Mouse (Mus musculus) midbrain, embryonic 12.5 days (tissue): ENCODE results near the gene Ctnna3. TPM values are rescaled to one million over a fixed set of nuclear protein-coding genes. Genes with fewer than 3 reads are reported as not detected.
"Not testable (repeated sequence)": the region's sequence is repeated elsewhere in the genome, so short reads cannot be mapped to it uniquely, and the experiment has no call there.

Experiments
- ATAC-seq: fragments of 200-750 bp; cut with Nextera tagmentation; 2 replicates; pipeline ENCODE4 v1.8.0; 2017; ENCODE audit warnings: low read depth, moderate TSS enrichment, moderate library complexity; ENCODE audit not compliant: low FRiP score
- H3K27ac ChIP-seq: fragments of 300-500 bp; sonication (generic); replicated peaks from 2 replicates; pipeline ENCODE4 v1.5.1; 2016; ENCODE audit warnings: mild to moderate bottlenecking
- H3K27me3 ChIP-seq: fragments of 300-500 bp; sonication (generic); 2 replicates; pipeline ENCODE4 v1.6.1; 2016; ENCODE audit warnings: mild to moderate bottlenecking
- H3K36me3 ChIP-seq: fragments of 300-500 bp; sonication (generic); 2 replicates; pipeline ENCODE4 v1.6.1; 2016
- H3K4me1 ChIP-seq: fragments of 300-500 bp; sonication (generic); 2 replicates; pipeline ENCODE4 v1.6.1; 2016
- H3K4me2 ChIP-seq: fragments of 300-500 bp; sonication (generic); replicated peaks from 2 replicates; pipeline ENCODE4 v1.6.1; 2016; ENCODE audit warnings: mild to moderate bottlenecking, moderate library complexity
- H3K4me3 ChIP-seq: fragments of 300-500 bp; sonication (generic); 2 replicates; pipeline ENCODE4 v1.5.1; 2016; ENCODE audit warnings: mild to moderate bottlenecking
- H3K9ac ChIP-seq: fragments of 300-500 bp; sonication (generic); replicated peaks from 2 replicates; pipeline ENCODE4 v1.6.1; 2016; ENCODE audit warnings: mild to moderate bottlenecking, moderate library complexity
- H3K9me3 ChIP-seq: fragments of 300-500 bp; sonication (generic); 2 replicates; pipeline ENCODE4 v1.6.1; 2016; ENCODE audit warnings: mild to moderate bottlenecking
- WGBS: fragments of 180-500 bp; shearing (Covaris S2); methylation state at CpG from one replicate; pipeline ENCODE4 v1.1.7; 2016; 5-methylcytosine and 5-hydroxymethylcytosine counted together
- polyA plus RNA-seq: library from polyadenylated mRNA; unstranded; fragments of >200 nt; fragmentation: Nextera tagmentation; extraction: Ambion mirVana; gene quantifications from 2 replicates; pipeline ENCODE4 v1.2.1, GENCODE M21; 2016

Gene Ctnna3
- polyA plus RNA-seq, 1 experiment from 2014 or later, result not detected

GRCm38 (mm10) chr10:64197584-64197983 lies 767.7 kb downstream of the Ctnna3 start:
- Histone ChIP-seq H3K4me1 (no peaks in the 10 kb centered on the region), H3K27me3 (no peaks in the 10 kb centered on the region), H3K4me2 (no peak overlapping the region), H3K4me3 (no peak overlapping the region), H3K36me3 (no peaks in the 10 kb centered on the region), H3K9ac (no peak overlapping the region), H3K9me3 (no peaks in the 10 kb centered on the region), H3K27ac (no peak overlapping the region)
- WGBS, result 100% methylated on average over 1 of the region's 1 CpGs
- ATAC-seq, result no peak

DNA sequence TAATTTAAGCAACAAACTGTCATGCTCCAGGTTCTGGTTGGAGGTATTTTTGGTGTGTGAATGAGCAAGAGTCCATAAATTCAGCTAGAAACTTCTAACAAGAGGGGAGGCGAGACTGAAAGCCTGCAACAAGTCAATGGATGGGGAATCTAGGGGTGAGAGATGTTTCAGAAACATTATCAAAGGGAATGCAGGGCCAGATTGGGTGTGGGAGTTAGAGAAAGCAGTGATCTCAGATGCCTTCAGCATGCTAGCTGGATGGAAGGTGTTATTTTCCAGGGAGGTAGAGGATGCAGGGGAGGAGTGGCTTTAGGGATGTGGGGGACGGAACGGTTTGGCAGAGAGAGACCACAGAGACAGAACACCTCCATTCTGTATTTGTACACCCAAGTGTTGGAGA lies 785.7 kb downstream of the Ctnna3 start:
- H3K4me3 ChIP-seq, result no peak overlapping the region
- H3K36me3 ChIP-seq, result no peaks in the 10 kb centered on the region
- 88% methylated on average over 3 of the region's 3 CpGs for WGBS
- no peaks in the 10 kb centered on the region for H3K4me1 ChIP-seq
- no peak overlapping the region for H3K27ac ChIP-seq
- H3K27me3 ChIP-seq, result no peaks in the 10 kb centered on the region
- no peak overlapping the region for H3K4me2 ChIP-seq
- no peak overlapping the region for H3K9ac ChIP-seq
- H3K9me3 ChIP-seq, result no peaks in the 10 kb centered on the region
- ATAC-seq, result no peak

- Histone ChIP-seq H3K9me3 (no peaks in the 10 kb centered on the region), H3K27ac (no peak overlapping the region), H3K9ac (no peak overlapping the region), H3K4me1 (no peaks in the 10 kb centered on the region), H3K4me2 (no peak overlapping the region), H3K27me3 (no peaks in the 10 kb centered on the region), H3K36me3 (no peaks in the 10 kb centered on the region), H3K4me3 (no peak overlapping the region)
- WGBS, result 74% methylated on average over 3 of the region's 3 CpGs
- no peak for ATAC-seq
Observed at GRCm38 (mm10) chr10:64223023-64223422, 793.1 kb downstream of the Ctnna3 start.

- Histone ChIP-seq H3K4me1 (no peaks in the 10 kb centered on the region), H3K4me2 (no peak overlapping the region), H3K4me3 (no peak overlapping the region), H3K9ac (no peak overlapping the region), H3K27me3 (no peaks in the 10 kb centered on the region), H3K27ac (no peak overlapping the region), H3K9me3 (no peaks in the 10 kb centered on the region), H3K36me3 (no peaks in the 10 kb centered on the region)
- ATAC-seq, result no peak
- 97% methylated on average over 9 of the region's 9 CpGs for WGBS
Observed at GRCm38 (mm10) chr10:64224007-64224406, 794.1 kb downstream of the Ctnna3 start.

DNA sequence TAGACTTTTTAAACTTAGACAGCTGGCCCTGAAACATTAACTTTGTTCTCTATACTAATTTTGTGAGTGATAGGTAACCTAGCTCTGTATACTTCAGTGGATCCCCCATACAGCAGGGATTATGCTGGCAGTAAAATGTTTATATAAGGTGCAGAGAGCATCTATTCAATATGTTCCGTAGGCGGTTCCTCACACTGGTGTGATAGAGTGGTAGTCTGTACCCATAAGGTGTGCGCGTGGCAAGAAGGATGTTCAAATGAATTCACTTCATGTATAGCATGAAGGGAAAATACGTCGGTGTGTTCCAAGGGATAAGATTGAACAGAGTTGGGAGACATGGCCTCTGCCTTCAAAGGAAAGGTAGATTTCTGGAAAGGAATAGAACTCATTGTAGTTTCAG lies 794.5 kb downstream of the Ctnna3 start:
- Histone ChIP-seq H3K27ac (no peak overlapping the region), H3K4me3 (no peak overlapping the region), H3K36me3 (no peaks in the 10 kb centered on the region), H3K27me3 (no peaks in the 10 kb centered on the region), H3K9me3 (no peaks in the 10 kb centered on the region), H3K4me1 (no peaks in the 10 kb centered on the region), H3K9ac (no peak overlapping the region), H3K4me2 (no peak overlapping the region)
- WGBS, result 93% methylated on average over 6 of the region's 6 CpGs
- no peak for ATAC-seq

DNA sequence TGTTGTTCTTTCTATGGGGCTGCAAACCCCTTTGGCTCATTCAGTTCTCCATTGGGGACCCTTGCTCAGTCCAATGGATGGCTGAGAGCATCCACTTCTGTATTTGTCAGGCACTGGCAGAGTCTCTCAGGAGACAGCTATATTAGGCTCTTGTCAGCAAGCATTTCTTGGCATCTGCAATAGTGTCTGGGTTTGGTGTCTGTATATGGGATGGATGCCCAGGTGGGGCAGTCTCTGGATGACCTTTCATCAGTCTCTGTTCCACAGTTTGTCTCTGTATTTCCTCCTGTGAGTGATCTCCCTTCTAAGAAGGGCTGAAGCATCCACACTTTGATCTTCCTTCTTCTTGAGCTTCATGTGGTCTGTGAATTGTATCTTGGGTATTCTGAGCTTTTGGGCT lies 795.9 kb downstream of the Ctnna3 start:
- H3K4me2 ChIP-seq, H3K9ac ChIP-seq, H3K9me3 ChIP-seq, H3K4me1 ChIP-seq, H3K27me3 ChIP-seq, H3K36me3 ChIP-seq, ATAC-seq, H3K4me3 ChIP-seq, H3K27ac ChIP-seq: not testable (repeated sequence)

DNA sequence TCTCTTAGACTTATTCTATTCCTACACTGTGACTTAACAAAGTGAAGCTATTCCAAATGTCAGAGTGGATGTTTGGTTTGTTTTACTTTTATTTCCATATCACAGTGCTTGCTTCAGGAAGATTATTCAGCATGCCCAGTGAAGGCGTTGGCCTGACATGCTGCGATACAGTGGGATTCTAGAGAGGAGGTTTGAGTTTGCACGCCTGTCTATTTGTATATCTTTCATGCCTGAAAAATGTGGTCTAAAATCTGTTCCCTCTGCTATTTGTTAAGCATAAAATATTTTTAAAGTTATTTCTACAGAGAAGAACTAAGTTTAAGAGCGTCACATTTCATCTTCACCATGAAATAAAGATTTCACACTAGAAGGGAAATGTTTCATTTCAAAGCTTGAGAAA lies 813.5 kb downstream of the Ctnna3 start:
- Histone ChIP-seq H3K4me3 (no peak overlapping the region), H3K27ac (no peak overlapping the region), H3K9me3 (no peaks in the 10 kb centered on the region), H3K27me3 (no peaks in the 10 kb centered on the region), H3K4me2 (no peak overlapping the region), H3K4me1 (no peaks in the 10 kb centered on the region), H3K36me3 (no peaks in the 10 kb centered on the region), H3K9ac (no peak overlapping the region)
- no peak for ATAC-seq
- 73% methylated on average over 4 of the region's 4 CpGs for WGBS

- whole genome bisulfite sequencing, result 83% methylated on average over 4 of the region's 4 CpGs
Observed at GRCm38 (mm10) chr10:64268156-64268555, 838.3 kb downstream of the Ctnna3 start.

GRCm38 (mm10) chr10:64275143-64275542 lies 845.2 kb downstream of the Ctnna3 start:
- H3K9me3 ChIP-seq, result no peaks in the 10 kb centered on the region
- no peak for ATAC-seq
- no peaks in the 10 kb centered on the region for H3K36me3 ChIP-seq
- H3K27me3 ChIP-seq, result no peaks in the 10 kb centered on the region
- H3K4me1 ChIP-seq, result no peaks in the 10 kb centered on the region
- no peak overlapping the region for H3K9ac ChIP-seq
- H3K4me3 ChIP-seq, result no peak overlapping the region
- no peak overlapping the region for H3K4me2 ChIP-seq
- H3K27ac ChIP-seq, result no peak overlapping the region
- 97% methylated on average over 1 of the region's 1 CpGs for WGBS

More at GRCm38 (mm10) chr10:64268156-64268555, 838.3 kb downstream of the Ctnna3 start:
- Histone ChIP-seq H3K9me3 (no peaks in the 10 kb centered on the region), H3K9ac (no peak overlapping the region), H3K36me3 (no peaks in the 10 kb centered on the region), H3K27me3 (no peaks in the 10 kb centered on the region), H3K4me1 (no peaks in the 10 kb centered on the region), H3K4me3 (no peak overlapping the region), H3K4me2 (no peak overlapping the region), H3K27ac (no peak overlapping the region)
- no peak for ATAC-seq

DNA sequence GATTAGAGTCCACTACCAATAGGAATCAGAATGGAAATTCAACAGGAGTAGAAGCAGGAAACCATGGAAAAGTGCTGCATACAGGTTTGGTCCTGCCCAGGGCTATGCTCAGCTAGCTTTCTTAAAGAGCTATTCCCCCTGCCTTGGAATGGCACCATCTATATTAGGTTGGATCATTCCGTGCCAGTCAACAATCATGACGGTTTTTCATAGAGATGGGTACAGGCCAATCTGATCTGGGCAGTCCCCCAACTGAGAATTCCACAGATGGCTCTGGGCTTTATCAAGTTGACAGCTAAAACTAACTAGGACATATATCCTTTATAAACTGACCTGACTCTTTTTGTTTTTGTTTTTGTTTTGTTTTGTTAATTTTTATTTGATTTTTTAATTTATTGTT lies 848.9 kb downstream of the Ctnna3 start:
- no peak overlapping the region for H3K9ac ChIP-seq
- no peak overlapping the region for H3K4me3 ChIP-seq
- no peaks in the 10 kb centered on the region for H3K36me3 ChIP-seq
- H3K4me2 ChIP-seq, result no peak overlapping the region
- no peaks in the 10 kb centered on the region for H3K4me1 ChIP-seq
- no peaks in the 10 kb centered on the region for H3K27me3 ChIP-seq
- no peaks in the 10 kb centered on the region for H3K9me3 ChIP-seq
- 86% methylated on average over 2 of the region's 2 CpGs for WGBS
- no peak for ATAC-seq
- H3K27ac ChIP-seq, result no peak overlapping the region

DNA sequence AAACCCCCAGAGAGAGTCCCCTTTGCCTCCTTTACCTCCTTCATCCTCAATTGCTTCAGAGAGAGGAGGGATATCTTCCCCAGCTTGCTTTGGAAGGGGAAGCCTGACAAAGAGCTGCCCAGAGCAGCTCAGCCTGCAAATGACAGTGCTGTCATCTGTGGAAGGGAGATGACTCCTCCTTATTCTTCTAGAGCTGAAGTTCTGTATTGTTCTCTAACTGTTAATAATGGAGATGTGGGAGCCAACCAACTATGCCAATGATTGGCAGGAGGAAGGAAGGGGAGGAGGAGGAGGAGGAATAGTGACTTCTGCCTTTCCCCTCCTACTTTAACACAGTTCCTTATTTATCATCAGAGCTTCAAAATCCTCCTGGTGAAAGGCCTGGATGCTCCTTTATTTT lies 875.9 kb downstream of the Ctnna3 start:
- Histone ChIP-seq H3K36me3 (no peaks in the 10 kb centered on the region), H3K9me3 (no peaks in the 10 kb centered on the region), H3K4me2 (no peak overlapping the region), H3K27me3 (no peaks in the 10 kb centered on the region), H3K27ac (no peak overlapping the region), H3K4me1 (no peaks in the 10 kb centered on the region), H3K9ac (no peak overlapping the region), H3K4me3 (no peak overlapping the region)
- ATAC-seq, result no peak

DNA sequence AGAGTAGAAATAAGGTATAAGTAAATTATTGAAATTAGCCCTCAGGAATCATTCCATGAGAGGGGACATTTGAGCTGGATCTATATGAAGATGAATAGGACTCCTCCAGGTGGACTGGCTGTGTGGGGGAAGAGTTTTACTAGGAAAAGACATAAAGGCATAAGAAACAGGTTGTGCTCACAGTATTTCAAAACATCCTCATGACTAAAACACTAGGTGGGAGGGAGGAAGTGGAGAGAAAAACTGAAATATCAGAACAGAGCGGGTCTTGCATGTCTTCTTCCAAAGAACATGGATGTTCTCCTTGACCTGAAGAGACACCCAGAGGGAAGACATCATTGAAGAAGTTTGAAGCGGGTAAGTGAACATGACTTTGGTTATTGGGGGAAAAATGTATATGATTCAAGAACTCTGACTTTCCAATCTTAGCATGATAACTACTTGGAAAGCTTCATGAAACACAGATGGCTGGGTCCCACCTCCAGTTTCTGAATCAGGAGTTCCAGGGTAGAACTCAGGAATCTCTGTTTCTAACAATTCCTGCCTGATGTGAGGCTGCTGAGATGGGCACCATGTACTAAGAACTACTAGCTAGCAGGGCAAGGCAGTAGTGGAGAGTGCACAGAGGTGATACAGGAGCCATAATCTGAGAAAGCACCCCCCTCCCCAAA lies 881.9 kb downstream of the Ctnna3 start:
- no peak for ATAC-seq
- H3K4me2 ChIP-seq, result no peak overlapping the region

GRCm38 (mm10) chr10:64320332-64320731 lies 890.4 kb downstream of the Ctnna3 start:
- no peaks in the 10 kb centered on the region for H3K27me3 ChIP-seq
- H3K4me2 ChIP-seq, result no peak overlapping the region
- no peak overlapping the region for H3K27ac ChIP-seq
- no peak for ATAC-seq
- WGBS, result 90% methylated on average over 7 of the region's 7 CpGs
- H3K4me1 ChIP-seq, result no peaks in the 10 kb centered on the region
- no peaks in the 10 kb centered on the region for H3K9me3 ChIP-seq
- H3K9ac ChIP-seq, result no peak overlapping the region
- H3K36me3 ChIP-seq, result no peaks in the 10 kb centered on the region
- no peak overlapping the region for H3K4me3 ChIP-seq

More for the DNA sequence above, 881.9 kb downstream of the Ctnna3 start:
- no peak overlapping the region for H3K9ac ChIP-seq
- no peaks in the 10 kb centered on the region for H3K4me1 ChIP-seq
- no peaks in the 10 kb centered on the region for H3K27me3 ChIP-seq
- no peaks in the 10 kb centered on the region for H3K9me3 ChIP-seq
- WGBS, result 86% methylated on average over 2 of the region's 2 CpGs
- H3K4me3 ChIP-seq, result no peak overlapping the region
- no peaks in the 10 kb centered on the region for H3K36me3 ChIP-seq
- H3K27ac ChIP-seq, result no peak overlapping the region
